Mouse (Mus musculus) limb, embryonic 11.5 days (tissue): Measurements from ENCODE around the gene Tubgcp5. TPM values are rescaled to one million over a fixed set of nuclear protein-coding genes. Genes with fewer than 3 reads are reported as not detected.

Experiments used
- ATAC-seq: fragments of 200-750 bp; cut with Nextera tagmentation; 2 replicates; pipeline ENCODE4 v1.8.0; 2017; ENCODE audit warnings: low read depth; ENCODE audit not compliant: insufficient number of reproducible peaks, low FRiP score, low TSS enrichment
- DNase-seq: peaks from one replicate; pipeline ENCODE4 v3.0.0-alpha.2; 2015; ENCODE audit warnings: low spot score
- H3K27ac ChIP-seq: fragments of 300-500 bp; sonication (generic); replicated peaks from 2 replicates; pipeline ENCODE4 v1.5.1; 2014; ENCODE audit warnings: low read depth, mild to moderate bottlenecking, low read length
- H3K27me3 ChIP-seq: fragments of 300-500 bp; sonication (generic); 2 replicates; pipeline ENCODE4 v1.6.1; 2014; ENCODE audit warnings: mild to moderate bottlenecking, low read length, mixed read lengths; ENCODE audit not compliant: control insufficient read depth, insufficient read depth
- H3K36me3 ChIP-seq: fragments of 300-500 bp; sonication (generic); 2 replicates; pipeline ENCODE4 v1.6.1; 2014; ENCODE audit warnings: mild to moderate bottlenecking, low read length, moderate library complexity, mixed read lengths; ENCODE audit not compliant: control insufficient read depth, insufficient read depth
- H3K4me1 ChIP-seq: fragments of 300-500 bp; sonication (generic); 2 replicates; pipeline ENCODE4 v1.6.1; 2014; ENCODE audit warnings: low read length, mixed read lengths; ENCODE audit not compliant: control insufficient read depth, insufficient read depth
- H3K4me2 ChIP-seq: fragments of 300-500 bp; sonication (generic); 2 replicates; pipeline ENCODE4 v1.6.1; 2014; ENCODE audit warnings: low read depth, mild to moderate bottlenecking, moderate library complexity; ENCODE audit not compliant: severe bottlenecking
- H3K4me3 ChIP-seq: fragments of 300-500 bp; sonication (generic); 2 replicates; pipeline ENCODE4 v1.5.1; 2014; ENCODE audit warnings: low read depth, low read length
- H3K9ac ChIP-seq: fragments of 300-500 bp; sonication (generic); 2 replicates; pipeline ENCODE4 v1.6.1; 2014; ENCODE audit warnings: mild to moderate bottlenecking, low read length
- H3K9me3 ChIP-seq: fragments of 300-500 bp; sonication (generic); 2 replicates; pipeline ENCODE4 v1.6.1; 2016; ENCODE audit warnings: low read length; ENCODE audit not compliant: control insufficient read depth
- WGBS: fragments of 180-500 bp; shearing (Covaris S2); extraction: QIAGEN DNeasy Blood & Tissue Kit; methylation state at CpG from one replicate; pipeline ENCODE4 v1.1.7; 2014; 5-methylcytosine and 5-hydroxymethylcytosine counted together
- polyA plus RNA-seq: library from polyadenylated mRNA; unstranded; fragments of >200 nt; fragmentation: Nextera tagmentation; extraction: Ambion mirVana; gene quantifications from 2 replicates; pipeline ENCODE4 v1.2.1, GENCODE M21; 2014

The Tubgcp5 gene
- polyA plus RNA-seq, result 34.1 and 42.2 TPM in 2 replicates

DNA sequence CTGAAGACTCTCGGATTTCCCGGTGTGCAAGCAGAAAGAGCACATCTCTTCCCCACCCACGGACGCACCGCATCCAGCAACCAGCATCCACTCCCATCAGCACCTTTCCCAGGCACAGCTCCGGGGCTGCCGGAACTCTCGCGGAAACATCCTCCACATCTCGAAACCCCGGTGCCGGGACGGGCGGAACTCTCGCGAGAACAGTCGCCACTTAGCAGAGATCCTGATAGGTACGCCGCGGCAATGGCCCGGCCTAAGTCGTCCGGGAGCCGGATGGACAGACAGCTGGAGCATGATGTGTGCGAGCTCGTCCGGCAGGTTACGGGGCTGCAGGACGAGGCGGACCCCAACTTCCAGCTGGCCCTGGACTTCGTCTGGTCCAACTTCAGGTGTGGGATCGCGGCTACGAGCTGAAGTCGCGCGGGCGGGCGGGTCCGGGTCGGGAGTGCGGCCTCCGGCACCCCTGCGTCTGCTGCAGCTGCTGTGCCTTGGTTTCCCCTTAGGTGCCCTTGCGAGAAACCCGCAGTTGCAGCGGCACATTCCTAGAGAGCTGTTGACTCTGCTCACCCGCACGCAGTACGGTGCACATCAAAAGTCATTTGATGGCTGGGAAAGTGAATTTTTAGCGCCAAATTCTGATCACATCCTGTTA lies at the start of gene Tubgcp5:
TSS of gene Tubgcp5 (plus strand) at position 203 of the 652 bp plus-strand sequence.
- WGBS, result under 1% methylated on average over 51 of the region's 51 CpGs
- peak within 1 kb of the TSS; percentile 89 for H3K9ac ChIP-seq
- peak within 1 kb of the TSS; percentile 83 for H3K4me3 ChIP-seq
- peak within 1 kb of the TSS; percentile 61 for H3K4me2 ChIP-seq
- DNase-seq (peak; percentile 97), ATAC-seq (peak; percentile 99)
- peaks cover 11% of the 10 kb centered on the region; the same call in 1 of the 2 replicates for H3K36me3 ChIP-seq
- 0 out of 2 replicates have a peak, but pooled peaks cover 5% of the 10 kb centered on the region for H3K4me1 ChIP-seq
- H3K27me3 ChIP-seq, result no peaks in the 10 kb centered on the region
- peak within 1 kb of the TSS; percentile 43; the same call in 1 of the 2 replicates for H3K27ac ChIP-seq
- no peaks in the 10 kb centered on the region for H3K9me3 ChIP-seq

DNA sequence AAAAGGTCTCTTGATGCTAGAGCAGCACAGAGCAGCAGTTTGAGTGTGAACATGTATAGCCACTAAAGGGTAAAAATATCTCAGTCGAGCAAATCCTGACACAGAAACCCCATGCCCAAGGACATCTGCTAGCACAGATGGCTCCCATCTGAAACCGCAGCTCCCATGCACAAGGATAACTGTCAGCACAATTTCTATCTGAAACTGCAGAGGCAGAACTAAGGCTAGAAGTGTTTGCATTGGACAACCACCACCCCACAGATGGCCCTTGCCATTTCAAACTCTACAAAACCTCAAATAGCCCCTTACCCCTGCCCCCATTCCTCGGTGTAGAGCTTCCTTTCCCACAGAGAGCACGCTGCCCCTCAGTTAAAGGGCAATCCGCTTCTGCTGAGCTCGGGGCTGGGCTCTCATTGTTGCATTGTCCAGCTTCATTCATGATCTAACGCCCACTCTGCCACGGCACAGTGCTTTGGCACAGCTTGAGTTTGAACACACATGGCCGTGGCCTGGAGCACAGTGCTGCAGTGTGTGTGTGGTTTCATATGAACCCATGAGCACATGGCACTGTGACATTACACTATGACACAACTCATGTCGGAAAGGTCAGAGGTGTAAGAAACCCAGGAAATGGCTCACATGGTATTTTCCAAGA lies 49.3 kb upstream of the Tubgcp5 start:
- WGBS, result 82% methylated on average over 10 of the region's 10 CpGs
- H3K27ac ChIP-seq, result no peak overlapping the region
- no peaks in the 10 kb centered on the region for H3K36me3 ChIP-seq
- no peak overlapping the region for H3K4me2 ChIP-seq
- H3K9me3 ChIP-seq, result no peaks in the 10 kb centered on the region
- DNase-seq (no peak), ATAC-seq (no peak)
- H3K4me1 ChIP-seq, result no peaks in the 10 kb centered on the region
- no peak overlapping the region for H3K4me3 ChIP-seq
- H3K9ac ChIP-seq, result no peak overlapping the region
- no peaks in the 10 kb centered on the region for H3K27me3 ChIP-seq

DNA sequence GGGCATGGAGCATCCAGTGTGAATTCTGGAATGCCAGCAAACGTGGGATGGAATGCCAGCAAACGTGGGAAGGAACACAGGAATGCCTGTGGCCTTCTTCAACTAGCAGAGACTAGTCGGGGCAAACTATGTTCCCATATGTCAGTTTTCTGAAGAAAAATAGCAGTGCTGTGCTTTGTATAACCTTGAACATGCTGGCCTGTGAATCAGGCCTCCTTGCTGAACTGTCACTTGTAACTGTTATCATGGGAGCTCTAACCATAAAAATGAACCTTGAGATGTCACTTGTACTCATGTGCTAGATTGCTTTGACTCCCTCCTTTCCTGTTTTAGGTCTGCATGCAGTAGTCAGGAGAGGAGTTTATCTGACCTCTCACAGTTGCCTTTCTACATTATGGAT lies 43.1 kb upstream of the Tubgcp5 start:
- Histone ChIP-seq H3K4me1 (no peaks in the 10 kb centered on the region), H3K9ac (no peak overlapping the region), H3K36me3 (no peaks in the 10 kb centered on the region), H3K9me3 (no peaks in the 10 kb centered on the region), H3K4me2 (no peak overlapping the region), H3K27me3 (no peaks in the 10 kb centered on the region), H3K27ac (no peak overlapping the region), H3K4me3 (no peak overlapping the region)
- WGBS, result 75% methylated on average over 3 of the region's 3 CpGs
- DNase-seq (no peak), ATAC-seq (no peak)

DNA sequence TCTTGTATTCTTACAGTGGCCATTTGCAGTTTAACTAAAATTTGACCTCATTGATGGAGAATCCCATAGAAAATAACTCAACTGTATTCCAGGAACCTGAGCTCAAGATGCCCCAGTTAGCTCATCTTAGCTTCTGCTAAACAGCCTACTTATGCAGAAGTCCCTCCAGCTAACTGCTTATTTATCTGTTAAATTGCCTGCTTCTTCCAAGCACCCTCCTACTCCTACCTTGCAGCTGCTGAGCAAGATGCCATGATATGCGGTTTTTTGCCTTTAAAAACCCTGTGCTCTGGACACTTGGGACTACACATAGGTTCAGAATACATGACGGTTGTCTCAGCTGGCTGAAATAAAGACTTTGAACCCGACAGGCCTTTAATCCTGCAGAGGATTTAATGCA lies 34.6 kb upstream of the Tubgcp5 start:
- 73% methylated on average over 3 of the region's 3 CpGs for whole genome bisulfite sequencing
- ATAC-seq, result no peak

DNA sequence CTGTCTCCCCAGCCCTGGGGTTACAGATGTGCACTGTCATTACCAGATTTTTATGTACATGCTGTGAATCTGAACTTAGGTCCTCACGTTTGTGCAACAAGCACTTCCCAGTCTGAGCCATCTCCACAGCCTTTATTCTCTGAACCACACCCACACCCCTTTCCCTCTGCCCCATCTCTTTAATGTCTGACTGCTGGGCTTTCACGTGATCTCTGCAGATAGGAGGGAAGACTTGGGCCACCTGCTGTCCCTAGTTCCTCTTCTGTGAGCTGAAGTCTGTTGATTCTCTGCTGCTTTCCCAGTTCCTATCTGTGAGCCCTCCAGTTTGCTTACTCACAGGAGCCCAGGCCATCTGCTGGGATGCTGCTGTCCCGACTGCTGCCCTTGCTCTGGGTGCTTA lies 26.0 kb upstream of the Tubgcp5 start, which contains the start of gene Siglech:
TSS of gene Siglech (plus strand) at position 253 of the 400 bp plus-strand sequence.
- Histone ChIP-seq H3K9me3 (no peaks in the 10 kb centered on the region), H3K4me3 (no peak within 1 kb of the TSS), H3K27me3 (no peaks in the 10 kb centered on the region), H3K9ac (no peak within 1 kb of the TSS), H3K36me3 (no peaks in the 10 kb centered on the region), H3K4me2 (no peak within 1 kb of the TSS), H3K4me1 (no peaks in the 10 kb centered on the region), H3K27ac (no peak within 1 kb of the TSS)
- DNase-seq (no peak), ATAC-seq (no peak)
- WGBS, result 48% methylated on average over 3 of the region's 3 CpGs

More for the DNA sequence above, 34.6 kb upstream of the Tubgcp5 start:
- H3K9ac ChIP-seq, result no peak overlapping the region
- no peaks in the 10 kb centered on the region for H3K9me3 ChIP-seq
- no peak for DNase-seq
- H3K4me2 ChIP-seq, result no peak overlapping the region
- no peaks in the 10 kb centered on the region for H3K27me3 ChIP-seq
- no peak overlapping the region for H3K4me3 ChIP-seq
- H3K4me1 ChIP-seq, result no peaks in the 10 kb centered on the region
- H3K27ac ChIP-seq, result no peak overlapping the region
- no peaks in the 10 kb centered on the region for H3K36me3 ChIP-seq

DNA sequence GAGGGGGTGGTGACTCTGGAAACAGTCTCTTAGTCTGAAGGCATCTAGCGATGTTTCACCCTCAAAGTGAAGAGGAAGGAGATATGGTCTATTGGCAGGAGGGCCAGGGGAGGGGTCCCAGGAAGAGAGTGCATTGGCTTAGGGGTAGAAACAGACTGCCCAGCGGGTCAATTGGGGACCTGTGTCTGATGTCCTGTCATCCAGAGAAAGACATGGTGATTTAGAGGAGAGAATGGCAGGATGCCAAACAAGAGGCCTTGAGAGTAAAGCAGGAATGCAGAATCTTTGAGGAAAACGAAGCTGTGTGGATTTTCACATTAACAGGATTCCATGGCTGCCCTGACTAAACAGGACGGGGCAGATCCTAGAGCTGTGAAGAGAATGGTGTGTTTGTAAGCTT lies 13.9 kb upstream of the Tubgcp5 start:
- no peak overlapping the region for H3K27ac ChIP-seq
- ATAC-seq, result no peak
- WGBS, result 74% methylated on average over 4 of the region's 4 CpGs
- H3K27me3 ChIP-seq, result no peaks in the 10 kb centered on the region
- H3K4me2 ChIP-seq, result no peak overlapping the region
- H3K36me3 ChIP-seq, result no peaks in the 10 kb centered on the region
- no peak overlapping the region for H3K4me3 ChIP-seq
- DNase-seq, result no peak
- no peaks in the 10 kb centered on the region for H3K9me3 ChIP-seq
- H3K4me1 ChIP-seq, result no peaks in the 10 kb centered on the region
- H3K9ac ChIP-seq, result no peak overlapping the region

DNA sequence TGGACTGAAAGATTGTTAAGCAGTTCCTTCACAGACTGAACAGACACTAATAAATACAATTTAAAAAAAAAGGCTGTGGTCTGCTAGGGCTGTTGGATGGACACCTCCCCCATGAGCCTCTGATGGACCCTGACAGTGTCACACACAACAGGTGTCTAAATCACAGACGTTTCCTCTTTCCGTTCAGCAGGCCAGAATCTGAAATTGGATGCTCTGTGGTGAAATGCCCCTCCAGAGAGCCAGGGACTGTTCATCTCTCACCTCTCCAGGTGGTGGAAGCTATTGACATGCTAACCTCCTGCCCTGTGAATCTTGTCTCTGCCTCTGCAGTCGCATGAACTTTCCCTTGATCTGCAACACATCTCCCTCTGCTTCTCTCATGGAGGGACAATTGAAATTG lies 11.5 kb upstream of the Tubgcp5 start:
- no peak for DNase-seq
- Histone ChIP-seq H3K9me3 (no peaks in the 10 kb centered on the region), H3K4me3 (no peak overlapping the region), H3K4me1 (no peaks in the 10 kb centered on the region), H3K4me2 (no peak overlapping the region), H3K27ac (no peak overlapping the region), H3K36me3 (no peaks in the 10 kb centered on the region), H3K27me3 (no peaks in the 10 kb centered on the region), H3K9ac (no peak overlapping the region)
- no peak for ATAC-seq
- 60% methylated on average over 3 of the region's 3 CpGs for WGBS

DNA sequence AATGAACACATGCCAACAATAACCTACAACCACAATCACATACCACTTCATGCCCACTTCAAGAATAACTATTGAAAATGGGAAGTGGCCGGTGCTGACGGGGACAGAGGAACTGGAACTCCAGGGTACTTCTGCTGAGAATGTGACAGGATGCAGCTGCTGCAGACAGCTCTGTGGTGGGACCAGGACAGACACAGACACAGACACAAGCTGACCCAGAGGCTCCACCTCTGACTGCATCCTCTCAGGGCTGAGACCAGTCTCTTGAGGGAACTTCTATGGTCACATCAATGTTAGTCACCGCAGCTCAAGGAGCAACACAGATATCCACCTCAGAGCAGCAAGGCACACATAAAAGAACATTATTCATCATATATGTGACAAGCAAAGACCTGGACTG lies 9.4 kb upstream of the Tubgcp5 start:
- no peak for DNase-seq
- WGBS, result 80% methylated on average over 3 of the region's 3 CpGs
- H3K4me3 ChIP-seq, result no peak overlapping the region

More for the DNA sequence above, 9.4 kb upstream of the Tubgcp5 start:
- Histone ChIP-seq H3K27ac (no peak overlapping the region), H3K9ac (no peak overlapping the region), H3K9me3 (no peaks in the 10 kb centered on the region), H3K4me2 (no peak overlapping the region), H3K4me1 (no peaks in the 10 kb centered on the region), H3K27me3 (no peaks in the 10 kb centered on the region), H3K36me3 (no peaks in the 10 kb centered on the region)
- ATAC-seq, result no peak
